Mouse (Mus musculus) kidney, postnatal 25 days (tissue): ENCODE measurements around the gene Pdhb.
A peak's percentile ranks its signal among the peaks of the same experiment; 100 is the strongest.

Experiments
- DNase-seq, 2 experiments: peaks; one replicate each; pipeline ENCODE4 v3.0.0; 2021; ENCODE audit warnings: mixed read lengths in 2 of 2

The Pdhb gene

DNA sequence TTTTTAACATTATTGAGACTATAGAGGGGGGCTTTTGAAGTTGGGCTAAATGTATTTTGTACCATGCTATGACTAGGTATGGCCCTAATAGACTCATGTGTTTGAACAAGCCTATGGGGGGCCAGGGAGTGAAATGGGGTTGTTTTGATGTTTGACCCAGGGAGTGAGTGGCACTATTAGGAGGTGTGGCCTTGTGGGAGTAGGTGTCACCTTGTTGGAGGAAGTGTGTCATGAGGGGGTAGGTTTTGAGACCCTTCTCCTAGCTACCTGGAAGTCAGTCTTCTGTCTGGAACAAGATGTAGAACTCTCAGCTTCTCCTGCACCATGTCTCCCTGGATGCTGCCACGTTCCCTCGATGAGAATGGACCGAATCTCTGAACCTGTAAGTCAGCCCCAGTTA lies 17.7 kb upstream of the Pdhb start:
- DNase-seq = no peak

DNA sequence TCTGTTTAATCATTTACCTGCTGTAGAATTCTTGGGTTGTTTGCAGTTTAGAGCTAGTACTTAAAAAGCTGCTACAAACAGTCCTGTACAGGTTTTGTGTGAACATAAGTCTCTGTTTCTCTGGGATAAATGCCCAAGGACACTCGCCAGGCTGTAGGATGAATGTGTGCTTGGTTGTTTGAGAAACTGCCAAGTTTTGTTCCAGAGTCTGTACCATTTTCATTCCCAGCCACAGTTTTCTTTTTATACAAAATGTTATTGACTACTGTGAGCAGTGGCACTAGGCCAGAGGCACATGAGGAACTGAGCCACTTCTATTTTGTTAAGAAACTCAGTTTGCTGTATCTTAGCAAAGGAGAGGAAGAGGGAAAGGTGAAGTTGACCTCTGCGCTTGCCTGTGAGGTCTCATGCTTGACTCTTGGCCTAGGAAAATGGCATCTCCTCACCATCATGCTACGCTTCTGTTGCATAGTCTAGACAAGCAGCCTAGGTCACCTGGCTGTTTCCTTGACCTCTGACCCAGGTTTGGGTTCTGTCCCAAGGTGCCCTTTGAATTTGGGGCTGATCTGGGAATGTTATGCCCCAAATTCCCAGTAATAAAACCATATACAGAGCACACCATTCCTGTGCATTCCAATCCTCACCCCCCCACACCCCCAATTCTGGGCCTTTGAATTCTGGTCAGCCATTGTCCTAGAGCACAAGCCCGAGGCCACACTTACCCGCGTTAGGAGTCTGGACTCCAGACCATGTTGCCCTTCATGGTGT lies 13.6 kb upstream of the Pdhb start:
- peak; percentile 34 to 51 for DNase-seq

DNA sequence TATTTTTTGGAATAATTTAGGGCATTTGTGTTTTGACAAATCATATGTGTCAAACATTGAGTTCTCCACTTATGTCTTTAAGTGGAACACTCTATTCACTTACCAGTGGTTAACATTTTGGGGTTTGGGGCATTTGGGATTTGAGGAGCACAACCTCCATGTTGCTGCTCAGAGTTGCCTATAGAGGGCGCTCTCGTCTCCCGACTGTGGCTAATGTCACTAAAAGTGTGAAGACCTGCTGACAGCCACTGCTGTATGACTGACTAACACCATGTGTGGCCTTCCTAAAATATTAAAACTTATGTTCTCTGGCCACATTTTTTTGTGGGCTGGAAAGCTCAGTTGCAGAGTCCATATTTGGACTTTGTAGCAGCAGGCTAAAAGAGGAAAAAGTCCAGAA lies 10.5 kb upstream of the Pdhb start:
- DNase-seq = no peak

DNA sequence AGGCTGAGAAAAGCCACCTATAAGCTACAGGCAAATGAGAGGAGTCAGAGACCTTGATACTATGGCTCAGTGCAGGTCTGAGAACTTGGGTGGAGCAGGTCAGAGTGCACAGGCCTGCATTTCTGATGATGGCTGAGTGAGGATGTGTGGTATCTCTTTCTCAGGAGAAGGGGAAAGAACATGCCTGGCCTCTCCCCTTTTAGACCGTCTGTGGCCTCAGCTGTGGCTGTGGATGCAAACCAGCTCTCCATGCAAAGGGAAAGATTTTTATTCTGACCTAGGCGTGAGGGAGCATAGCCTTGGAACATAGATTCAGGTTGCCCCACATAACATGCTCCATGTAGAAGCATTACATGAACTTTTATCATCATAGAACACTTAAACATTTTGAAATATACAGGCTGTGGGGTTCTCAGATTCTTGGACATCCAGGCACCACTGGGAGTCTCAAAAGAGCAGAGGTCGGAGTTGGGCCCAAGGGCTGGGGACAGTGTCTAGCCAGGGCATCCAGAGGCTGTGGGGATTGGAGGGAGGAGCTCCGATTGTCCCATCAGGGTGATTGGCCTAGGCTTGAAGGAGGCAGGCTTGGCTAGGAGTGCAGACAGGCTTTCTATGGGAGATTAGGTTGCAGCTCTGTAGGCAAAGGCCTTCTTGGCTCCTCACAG lies 7.7 kb upstream of the Pdhb start:
- no peak for DNase-seq

DNA sequence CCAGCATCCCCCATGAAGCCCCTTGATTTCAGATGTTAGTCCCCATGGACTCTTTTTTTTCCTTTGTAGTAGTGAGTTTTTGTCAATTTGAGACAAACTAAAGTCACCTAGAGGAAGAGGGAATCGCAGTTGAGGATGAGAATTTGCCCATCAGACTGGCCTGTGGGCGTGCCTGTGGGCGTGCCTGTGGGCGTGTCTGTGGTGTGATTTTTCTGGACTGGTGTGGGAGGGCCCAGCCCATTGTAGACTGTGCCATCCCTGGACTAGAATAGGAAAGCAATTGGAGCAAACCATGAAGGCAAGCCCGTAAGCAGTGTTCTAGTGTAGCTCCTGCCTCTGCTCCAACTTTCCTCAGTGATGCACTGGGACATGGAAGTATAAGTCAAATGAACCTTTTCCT lies 3.4 kb upstream of the Pdhb start:
- peak; percentile 18 to 48 for DNase-seq

DNA sequence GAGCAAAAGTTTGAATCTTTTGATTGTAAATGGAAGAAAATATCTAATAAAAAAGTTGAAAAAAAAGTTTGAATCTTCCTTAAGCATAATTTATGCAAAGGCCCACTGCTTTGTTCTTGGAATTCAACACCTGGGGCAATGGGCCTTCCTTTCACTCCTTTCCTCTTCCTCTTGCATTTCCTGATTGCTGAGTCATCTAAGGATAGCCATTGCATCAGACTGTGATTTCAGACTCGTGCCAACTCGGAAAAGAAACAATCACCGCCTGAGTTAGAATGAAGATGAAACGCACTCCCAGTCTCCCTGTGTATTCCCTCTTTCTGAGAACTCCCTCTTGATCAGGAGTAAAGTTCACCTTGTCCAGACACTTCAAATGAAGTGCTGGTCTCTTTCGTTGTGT lies 1.8 kb upstream of the Pdhb start:
- no peak for DNase-seq

DNA sequence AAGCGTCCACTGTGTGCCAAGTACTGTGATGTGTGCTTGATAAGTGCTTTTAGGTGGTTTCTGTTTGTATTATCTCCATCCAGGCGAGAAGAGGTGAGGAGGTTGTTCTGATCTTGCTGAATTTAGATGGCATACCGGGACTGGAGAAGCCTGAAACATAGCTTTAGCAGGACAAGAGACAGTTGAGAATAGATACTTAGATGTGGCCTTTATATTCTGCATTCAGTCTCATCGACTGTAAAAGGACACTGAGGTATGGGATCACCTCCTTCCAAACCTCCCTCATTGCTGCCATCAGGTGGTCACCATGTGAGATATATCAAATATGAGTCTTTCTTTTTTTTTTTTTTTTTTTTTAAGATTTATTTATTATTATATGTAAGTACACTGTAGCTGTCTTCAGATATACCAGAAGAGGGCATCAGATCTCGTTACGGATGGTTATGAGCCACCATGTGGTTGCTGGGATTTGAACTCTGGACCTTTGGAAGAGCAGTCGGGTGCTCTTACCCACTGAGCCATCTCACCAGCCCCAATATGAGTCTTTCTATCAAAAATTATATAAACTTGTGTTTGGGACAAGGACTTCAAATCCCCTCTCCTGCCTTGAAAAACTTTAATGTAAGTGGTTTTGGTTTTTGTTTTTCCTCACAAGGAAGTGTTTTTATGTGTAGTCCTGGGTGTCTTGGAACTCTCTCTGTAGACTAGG lies 871 bp upstream of the Pdhb start:
- peak in 1 of 2 experiments; percentile 42 for DNase-seq

DNA sequence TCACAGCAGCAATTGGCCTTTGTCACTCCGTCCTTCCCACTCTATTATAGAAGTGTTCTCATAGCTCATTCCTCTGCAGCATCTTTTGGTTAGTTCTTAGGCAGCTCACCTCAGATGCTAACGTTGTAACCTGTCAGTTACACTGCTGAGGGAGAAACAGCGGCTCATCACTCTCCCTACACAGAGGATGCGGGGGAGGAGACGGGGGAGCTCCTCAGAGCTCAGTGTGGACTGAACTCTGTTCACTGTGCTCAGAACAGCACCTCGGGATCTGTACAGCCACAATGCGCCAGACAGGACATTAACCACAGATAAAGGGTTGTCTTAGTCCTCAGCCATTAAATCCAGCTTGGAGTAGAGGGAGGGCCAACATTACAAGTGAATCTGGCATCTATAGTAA lies 8.4 kb downstream of the Pdhb start:
- DNase-seq = peak in 1 of 2 experiments; percentile 34

DNA sequence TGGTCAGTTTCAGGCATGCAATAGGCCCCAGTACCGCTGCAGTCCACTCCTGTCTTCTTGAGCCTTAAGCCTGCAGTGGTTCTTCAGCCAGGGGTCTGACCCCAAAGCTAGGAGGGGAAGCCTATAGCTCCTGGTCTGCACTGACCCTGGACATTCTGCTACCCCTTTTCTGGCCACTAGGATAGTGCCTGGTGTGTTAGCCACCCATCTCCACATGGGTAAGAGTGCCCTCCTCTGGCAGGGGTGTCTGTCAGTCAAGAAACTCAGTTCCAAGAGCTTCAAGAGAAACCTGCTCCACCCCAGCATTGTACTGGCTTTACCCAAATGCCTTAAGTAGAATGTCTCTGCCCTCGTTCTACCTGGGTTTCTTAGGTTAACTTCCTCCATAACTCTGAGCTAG lies 11.0 kb downstream of the Pdhb start:
- peak; percentile 54 for DNase-seq

DNA sequence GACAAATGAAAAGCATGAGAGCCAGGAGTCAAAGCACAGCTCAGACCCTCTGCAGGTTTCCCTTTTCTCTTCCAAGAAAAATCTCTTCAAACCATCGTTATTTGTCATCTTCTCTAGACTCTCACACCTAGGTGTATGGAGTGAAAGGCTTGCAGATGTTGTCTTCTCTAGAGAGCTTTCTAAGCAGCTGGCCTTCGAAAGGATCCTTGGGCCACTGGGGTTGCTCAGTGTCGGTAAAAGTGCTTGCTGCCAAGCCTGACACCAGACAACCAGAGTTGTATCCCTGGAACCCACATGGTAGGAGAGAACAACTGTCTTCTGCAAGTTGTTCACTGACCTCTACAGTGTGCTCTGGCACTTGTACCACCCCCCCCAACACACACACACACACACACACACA lies 13.7 kb downstream of the Pdhb start:
- DNase-seq = no peak

DNA sequence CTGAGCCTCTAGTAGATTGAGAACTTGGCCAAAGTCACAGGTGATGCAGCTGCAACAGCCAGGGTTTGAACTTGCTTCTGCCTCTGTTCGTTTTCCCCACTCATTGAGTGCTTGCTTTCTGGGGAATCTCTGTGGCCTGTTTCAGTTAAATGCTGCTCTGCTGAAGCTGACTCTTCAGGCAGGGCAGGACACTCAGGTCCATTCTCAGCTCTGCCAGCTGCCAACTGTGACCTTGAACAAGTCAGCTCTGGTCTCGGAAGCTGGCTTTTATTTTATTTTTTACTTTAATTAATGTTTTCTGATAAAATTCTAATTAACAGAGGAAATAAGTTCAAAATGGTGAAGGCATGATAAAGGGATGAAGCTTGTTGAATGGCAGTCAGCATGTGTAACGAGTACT lies 14.1 kb downstream of the Pdhb start:
- no peak for DNase-seq

DNA sequence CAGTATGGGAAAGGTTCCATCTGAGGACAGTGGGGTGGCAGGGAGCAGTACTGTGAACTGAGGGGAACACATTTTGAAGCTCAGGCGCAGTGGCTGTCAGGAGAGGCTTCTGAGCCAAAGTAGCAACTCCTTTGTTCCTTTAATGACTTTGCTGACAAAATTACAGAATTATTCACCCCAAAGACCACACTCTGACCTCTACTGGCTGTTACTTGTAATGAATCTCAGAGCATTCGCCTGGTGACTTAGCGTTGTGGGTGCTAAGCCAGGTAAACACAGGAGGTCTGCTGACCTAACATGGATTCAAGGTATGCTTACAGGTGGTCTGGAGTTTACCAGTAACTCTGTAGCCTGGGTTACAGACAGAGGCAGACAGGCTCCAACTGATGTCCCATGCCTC lies 15.9 kb downstream of the Pdhb start:
- DNase-seq = no peak

DNA sequence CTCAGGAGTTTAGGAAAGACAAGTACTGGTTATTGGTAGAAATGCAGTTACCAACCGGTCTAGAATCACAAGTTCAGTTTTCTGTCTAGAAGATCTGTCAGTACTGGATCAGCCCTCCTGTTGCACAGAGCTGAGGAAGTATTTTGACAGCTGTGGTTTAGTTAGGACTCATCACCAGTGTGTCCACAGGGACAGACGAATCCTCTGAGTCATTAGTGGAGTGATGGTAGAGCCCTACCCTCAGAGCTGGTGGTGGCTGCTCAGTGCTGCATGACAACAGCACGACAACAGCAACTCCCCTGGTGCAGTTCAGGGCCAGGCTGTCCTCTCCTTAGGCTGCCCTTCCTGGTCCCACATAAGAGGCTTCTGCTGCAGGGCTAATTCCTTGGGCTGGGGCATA lies 18.8 kb downstream of the Pdhb start:
- DNase-seq = no peak

DNA sequence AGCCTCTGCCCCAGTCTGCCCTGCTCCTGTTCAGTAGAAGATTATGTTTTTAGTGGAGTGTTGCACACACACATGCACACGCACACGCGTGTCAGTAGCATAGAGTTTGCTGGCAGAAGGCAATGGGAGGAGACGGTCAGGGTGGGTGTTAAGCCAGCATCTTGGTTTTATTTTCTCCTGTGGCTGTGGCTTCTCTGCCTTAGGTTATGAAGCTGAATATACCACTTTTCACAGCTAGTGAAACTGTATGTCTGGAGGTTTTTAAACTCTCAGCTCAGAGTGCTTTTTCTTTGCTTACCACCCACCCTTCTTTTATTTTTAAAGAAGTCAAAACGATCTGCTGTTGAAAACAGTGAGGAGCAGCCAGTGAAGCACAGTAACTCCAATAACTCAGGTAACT lies 21.1 kb downstream of the Pdhb start:
- no peak for DNase-seq

DNA sequence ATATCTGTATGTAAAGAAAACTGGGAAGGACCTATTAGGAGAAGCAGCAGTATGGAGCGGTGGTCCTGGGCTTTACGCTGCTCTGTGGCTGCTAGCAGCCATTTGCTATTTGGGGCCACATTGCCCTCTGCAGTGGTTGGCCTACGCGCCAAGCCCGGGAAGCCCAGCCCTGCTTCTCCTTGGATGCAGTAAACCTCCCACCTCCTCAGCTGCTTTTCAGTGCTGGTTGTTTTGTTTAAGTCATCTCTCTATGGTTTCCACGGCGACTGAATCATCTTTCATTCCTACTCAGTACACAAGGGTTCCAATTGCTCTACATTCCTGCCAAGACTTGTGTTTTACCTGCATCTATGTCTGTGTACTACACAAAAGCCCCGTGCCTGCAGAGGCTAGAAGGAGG lies 24.0 kb downstream of the Pdhb start:
- no peak for DNase-seq

DNA sequence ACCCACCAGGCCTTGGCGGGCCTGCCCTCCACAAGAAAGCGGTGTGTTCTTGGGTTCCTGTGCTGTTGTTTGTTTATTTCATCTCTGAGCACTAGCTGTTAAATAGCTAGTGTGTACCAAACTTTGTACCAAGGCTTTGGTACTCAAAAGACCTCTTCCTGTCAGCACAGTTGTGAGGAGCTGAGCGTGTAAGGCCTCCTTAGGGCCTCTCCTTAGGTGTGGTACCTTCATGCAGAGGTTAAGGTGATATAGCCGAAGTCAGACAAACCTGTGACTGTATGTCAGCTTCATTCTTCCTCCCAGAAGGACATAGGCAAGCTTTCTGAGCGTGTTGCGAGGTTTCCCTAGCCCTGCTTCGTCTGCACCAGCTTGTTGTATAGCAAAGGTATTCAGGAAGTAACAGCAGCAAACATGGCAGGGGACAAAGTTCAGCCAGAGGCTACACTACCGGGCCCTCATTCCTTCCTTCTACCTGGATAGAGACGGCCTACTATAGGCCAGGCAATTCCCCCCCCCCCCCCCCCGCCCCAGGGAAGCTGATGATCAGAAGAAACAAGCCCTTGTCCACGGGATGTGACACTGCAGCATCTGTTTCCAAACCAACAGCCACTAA lies 26.1 kb downstream of the Pdhb start:
- no peak for DNase-seq

DNA sequence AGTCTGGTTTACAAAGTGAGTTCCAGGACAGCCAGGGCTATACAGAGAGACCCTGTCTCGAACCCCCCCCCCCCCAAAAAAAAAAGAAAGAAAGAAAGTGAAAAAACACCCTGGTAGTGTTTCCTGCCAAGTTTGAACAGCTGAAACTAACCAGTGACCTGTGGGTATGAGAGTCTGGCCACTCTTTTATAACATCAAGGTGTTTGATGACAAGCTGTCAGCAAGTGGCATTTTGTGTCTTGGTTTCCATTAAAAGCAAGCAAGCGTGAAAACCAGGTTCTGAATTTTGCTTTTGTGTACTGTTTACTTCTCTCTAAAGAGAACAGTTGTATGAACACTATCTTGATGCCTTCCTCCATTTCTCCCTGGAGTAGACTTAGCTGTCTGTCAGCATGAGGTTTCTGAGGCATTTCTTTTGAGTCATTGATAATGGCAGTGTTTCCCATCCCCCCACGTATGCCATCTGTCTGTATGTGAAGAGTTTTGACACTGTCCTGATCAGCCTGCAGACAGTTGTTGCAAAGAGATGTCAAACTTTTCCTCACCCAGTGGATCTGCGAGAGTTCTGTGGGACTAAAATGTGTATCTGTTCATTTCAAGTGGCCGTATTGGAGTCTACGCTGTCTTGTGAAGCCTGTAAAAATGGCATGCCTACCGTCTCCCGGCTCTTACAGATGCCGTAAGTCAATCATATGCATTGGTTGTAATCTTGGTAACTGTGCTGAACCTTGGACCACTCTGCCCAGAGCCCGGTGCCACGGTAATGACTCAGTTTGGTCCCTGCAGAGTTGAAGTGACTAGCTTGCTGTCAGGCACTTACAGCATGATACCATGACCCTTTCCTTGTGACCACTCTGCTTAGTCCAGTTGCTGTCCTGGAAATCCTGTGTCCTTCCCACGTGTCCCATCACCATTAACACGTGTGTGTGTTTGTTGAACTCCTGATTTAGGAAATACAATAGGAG lies 26.9 kb downstream of the Pdhb start:
- DNase-seq = no peak

DNA sequence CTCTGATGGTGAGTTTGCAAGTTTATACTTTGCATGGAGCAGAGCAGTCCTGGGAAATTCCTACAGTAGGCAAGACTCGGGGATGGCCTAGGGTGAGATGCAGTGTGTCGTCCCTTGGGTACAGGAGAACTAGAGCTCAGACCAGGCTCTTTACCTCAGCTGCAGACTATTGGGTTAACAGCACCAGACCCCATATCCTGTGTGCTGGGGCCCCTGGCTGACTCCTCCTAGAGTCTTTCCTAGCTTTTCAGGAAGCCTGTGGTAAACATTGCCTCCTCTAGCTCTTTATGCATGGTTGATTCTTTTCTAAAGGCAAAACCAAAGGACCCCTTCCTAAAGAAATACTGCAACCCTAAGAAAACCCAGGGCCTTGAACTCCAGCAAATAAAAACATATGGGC lies 31.7 kb downstream of the Pdhb start:
- no peak for DNase-seq

DNA sequence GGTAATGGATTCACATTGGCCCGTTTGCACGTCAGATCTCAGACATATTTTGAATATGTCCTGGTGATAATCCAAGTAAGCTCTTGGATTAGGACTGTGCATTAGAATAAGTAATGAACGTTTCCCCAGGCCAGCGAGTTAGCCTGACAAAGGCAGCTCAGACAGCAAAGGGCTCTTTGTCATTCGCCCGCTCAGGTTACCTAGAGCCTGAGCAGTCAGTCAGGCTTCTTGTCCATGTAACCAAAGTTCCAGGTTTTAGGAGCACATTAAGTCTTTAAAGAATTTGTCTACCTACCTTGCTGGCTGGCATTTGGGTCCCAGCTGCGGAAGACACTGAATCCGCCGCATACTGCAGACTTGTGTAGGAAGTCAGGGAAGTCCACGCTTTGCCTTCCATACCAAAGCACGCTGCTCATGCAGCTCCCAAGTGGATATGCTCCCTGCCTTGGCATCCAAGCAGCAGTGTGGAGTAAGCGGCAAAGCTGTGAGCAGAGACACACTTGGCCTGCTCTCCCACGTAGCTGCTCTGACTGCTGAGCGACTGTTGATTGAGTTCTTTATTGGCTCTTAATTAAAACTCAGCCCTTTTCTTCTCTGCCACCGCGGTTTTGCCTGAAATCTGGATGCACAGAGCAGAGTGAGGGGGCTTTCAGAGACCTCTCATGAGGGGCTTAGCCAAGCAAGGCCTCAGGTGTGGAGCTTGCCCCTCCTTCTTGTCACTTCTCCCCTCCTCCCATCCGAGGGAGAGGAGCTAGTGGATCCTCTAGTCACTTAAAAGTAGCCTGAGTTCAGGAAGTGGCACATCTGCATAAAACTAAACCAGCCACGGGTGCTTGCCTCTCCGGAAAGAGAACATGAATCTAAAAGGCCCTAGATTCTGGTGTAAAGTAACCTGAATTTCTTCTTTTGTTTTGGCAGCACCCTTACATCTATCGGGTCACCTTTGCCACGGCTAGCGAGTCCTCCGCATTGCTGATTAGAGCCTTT lies 32.8 kb downstream of the Pdhb start:
- no peak for DNase-seq

DNA sequence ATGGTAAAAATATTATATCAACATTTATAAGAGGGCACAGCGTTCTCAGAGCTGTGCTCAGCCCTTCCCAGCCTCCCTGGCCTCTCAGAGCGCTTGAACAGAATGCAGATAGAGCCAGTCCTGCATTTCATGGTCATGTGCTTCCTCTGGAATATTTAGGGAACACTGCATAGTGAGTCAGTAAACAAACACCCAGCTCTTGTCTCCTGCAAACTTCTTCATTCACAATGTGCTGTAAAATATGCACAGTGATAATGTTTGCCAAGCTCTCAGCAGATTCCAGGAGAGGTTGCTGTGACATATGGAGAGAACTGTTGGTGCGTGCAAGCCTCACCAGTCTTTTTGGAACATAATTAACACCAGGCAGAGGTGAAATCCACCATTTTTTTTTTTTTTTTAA lies 37.7 kb downstream of the Pdhb start:
- DNase-seq = no peak

DNA sequence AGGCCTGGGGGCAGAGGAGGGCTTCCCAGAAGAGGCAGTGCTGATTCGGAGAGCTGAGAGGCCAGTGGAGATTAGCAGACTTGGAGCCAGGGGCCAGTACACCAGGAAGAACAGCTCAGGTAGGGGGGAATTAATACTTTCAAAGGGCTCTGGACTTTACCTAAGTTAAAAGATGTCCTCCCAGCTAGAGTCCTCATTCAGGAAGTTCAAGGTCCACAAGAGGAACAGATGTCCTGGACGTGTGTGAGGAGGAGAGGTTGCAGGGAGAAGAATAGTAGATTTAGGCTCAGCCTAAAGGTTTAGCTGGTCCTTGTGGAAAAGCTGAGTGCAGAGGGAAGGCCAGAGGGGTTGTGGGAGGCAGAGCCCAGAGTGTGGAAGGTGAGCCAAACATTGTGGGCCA lies 38.6 kb downstream of the Pdhb start:
- no peak for DNase-seq
